Mouse (Mus musculus): ENCODE measurements around the gene Tead1.

Tead1 gene

DNA sequence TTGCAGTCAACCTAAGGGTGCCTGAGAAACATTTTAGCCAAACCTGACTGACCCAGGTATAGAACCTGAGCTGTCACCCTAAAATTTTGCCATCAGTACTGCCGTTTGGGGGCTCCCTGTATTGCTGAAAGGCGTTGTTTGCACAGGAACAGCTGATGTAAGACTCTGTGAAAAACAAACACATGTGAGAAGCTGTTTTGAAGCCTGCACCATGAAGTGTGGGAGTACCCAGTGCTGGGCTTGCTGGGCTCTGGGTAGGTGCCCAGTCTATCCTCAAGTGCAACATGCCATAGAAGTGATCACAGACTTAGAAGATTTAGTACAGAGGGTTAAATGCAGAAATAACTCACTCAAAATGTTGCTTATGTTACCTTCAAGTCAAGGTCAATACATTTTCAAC lies 49.3 kb downstream of the Tead1 start:
- no peak for ATAC-seq (ENCODE audit: low TSS enrichment)

DNA sequence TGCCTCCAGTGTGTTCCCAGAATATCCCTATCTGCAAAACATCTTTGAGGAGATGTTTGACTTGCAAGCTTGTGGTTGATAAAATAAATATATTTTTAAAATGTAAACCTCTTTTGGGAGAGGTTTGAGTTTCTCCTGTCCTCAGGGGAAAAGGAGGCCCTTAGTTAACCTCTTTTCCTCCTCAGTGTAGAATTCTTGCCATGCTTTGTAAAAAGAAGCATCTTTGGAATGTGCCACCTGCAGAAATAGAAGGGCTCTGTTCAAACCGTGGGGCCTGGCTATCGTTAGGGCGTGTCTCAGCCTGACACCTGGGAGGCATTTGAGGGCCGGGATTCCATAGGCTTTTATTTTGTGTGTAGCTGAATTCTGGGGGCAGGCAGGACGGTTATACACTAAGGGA lies 51.1 kb downstream of the Tead1 start:
- ATAC-seq (ENCODE audit: low TSS enrichment), result no peak

DNA sequence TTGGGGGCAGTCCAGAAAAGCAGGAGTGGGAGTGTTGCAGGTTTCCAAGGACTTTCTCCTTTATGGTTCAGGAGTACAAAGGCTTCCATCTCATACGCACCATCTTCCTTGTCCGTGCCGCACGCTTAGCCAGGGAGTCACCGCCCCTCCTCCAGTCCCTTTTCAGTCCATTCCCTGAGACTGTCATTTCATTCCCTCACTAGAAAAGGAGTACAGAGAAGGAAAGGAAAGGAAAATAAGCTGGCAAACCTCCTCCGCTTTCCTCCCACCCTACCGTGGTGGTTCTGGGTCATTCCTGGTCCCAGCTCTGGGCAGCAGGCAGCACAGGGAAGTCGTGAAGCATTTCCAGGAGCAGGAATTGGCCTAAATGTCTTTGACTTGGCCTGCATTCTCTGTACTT lies 52.5 kb downstream of the Tead1 start:
- peak; percentile 57; the same call in 1 of the 2 replicates for ATAC-seq (ENCODE audit: low TSS enrichment)

DNA sequence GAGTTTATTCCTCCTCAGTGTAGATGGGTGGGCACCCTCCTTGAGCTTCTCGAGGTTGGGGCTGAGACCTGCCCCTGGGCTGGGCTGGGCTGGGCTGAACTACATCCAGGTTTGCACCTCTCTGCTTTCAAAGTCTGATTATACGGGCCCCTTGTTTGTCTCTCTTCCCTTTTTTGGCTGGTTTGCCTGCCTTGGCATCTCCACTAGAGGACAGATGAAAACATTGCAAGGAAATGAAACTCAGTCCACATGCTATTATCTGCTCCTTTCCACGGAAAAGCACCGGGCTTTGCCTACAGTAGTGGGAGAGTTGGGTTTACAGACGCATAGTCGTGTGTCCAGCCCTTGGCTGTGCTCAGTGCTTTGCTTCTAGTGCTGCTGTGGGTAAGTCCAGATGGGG lies 60.1 kb downstream of the Tead1 start:
- ATAC-seq (ENCODE audit: low TSS enrichment), result no peak

DNA sequence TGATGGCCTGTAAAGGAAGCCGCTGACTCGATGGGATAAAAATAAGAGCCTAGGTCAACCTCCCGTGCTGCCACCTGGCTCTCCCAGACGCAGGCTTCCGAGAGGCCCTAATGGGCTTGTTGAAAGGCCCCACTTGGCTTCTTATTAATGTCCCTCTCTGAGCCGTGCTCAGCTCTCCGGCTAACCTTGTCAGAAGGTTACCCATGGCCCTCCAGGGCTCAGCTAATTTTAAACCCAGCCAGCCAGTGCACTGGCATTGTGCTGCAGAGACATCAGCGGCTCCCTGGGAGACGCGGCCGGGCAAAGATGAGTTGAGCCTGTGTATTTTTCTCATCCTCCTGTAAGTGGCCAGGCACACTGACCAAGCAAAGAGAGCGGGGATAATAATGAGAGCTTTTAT lies 62.7 kb downstream of the Tead1 start:
- no peak for ATAC-seq (ENCODE audit: low TSS enrichment)

DNA sequence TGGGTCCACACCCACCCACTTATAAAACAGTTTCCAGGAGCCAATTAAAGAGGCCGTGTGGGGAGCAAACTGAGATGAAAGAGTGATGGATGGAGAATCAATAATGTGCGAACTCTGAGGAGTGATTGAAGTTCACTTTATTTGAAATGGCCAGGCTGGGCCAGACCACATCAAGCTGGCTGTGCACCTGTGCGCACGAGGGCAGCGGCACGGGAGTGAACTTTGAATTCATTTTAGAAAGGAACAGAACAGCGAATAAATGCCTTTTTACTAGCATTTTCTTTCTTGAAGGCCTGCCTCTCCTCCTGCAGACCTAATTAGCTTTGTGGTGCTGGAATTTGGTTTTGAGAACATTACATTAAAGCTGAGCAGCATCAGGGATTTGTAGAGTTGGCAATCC lies 63.9 kb downstream of the Tead1 start:
- no peak for ATAC-seq (ENCODE audit: low TSS enrichment)

DNA sequence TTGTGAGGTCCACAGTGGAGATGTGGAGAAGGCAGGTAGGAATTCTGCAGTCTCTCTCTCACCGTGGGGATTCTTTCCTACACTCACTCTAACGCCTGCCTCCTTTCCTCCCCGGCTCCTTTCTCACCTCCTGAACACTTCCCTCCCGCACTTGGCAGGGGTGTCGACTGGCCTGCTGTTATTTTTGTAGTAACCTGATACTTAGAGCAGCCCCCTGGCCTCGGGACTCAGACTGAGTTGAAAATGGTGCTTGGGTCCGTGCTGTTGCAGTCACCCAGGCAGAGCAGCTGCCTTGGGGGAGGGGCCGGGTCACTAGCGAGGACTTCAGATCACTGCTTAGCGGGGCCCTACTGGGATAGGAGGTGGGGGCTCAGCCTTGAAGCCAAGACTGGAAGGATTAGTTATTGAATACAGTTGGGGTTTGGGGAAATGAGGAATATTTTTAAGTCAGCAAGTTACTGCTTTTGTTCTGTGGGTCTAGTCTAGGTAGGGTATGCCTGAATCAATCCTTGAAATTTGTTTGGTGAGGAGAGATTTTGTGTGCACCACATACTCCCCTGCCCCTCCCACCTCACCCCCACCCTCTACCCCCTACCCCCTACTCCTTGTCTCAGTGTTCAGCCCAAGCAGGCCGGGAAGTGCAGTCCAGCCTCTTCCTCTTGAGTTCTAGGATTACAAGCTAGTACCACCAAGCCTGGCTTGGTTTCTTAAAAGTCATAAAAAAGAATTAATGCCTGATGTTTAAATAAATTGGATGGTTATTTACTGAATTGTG lies 64.7 kb downstream of the Tead1 start:
- ATAC-seq (ENCODE audit: low TSS enrichment), result no peak

DNA sequence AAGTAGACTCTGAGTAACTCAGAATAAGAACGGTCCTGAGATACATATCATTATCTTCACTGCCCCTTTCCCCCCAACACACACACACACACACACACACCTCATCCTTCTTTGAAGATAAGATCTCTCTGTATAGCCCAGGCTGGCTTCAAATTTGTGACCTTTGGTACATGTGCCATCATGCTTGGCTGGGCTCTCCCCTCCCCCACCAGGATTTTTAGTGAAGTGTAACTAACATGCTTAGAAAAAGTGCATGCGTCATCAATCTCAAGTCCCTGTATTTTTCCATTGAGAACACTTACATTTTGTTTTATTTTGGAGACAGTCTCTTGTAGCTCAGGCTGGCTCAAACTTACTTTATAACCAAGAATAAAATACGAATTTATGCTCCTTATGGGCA lies 68.1 kb downstream of the Tead1 start:
- ATAC-seq (ENCODE audit: low TSS enrichment), result no peak

DNA sequence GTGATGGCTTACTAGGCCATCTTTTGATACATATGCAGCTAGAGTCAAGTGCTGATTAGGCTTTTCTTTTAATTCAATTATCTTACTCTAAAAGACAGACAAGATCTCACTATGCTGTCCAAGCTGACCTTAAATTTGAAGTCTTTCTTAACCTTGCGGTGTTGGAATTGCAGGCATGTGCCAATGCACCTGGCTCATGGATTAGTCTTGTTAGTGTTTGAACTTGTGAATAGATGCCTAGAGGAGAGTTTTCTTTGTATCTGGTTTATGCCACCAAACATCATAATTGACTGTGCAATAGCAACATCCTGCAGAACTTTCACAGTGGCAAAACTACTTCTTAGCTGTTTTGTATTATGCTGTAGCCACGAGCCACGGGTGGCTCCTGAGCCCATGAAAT lies 68.7 kb downstream of the Tead1 start:
- ATAC-seq (ENCODE audit: low TSS enrichment), result no peak

DNA sequence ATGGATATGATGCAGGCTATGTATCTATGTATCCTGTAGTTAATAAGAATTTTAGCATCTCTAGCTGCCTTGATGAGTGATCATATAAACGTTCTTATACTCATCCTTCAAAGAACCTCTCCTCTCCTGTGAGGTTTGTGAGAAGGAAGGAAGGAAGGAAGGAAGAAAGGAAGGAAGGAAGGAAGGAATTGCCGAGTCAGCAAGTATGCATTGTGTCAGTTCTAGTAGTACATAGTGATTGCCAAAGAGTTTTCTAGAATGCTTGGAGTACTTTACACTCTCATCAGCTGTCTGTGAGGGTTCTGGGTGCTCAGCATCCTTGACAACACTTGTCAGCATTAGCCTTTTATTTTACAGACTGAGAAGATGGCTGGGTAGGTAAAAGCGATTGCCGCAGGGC lies 69.2 kb downstream of the Tead1 start:
- ATAC-seq (ENCODE audit: low TSS enrichment), result no peak

DNA sequence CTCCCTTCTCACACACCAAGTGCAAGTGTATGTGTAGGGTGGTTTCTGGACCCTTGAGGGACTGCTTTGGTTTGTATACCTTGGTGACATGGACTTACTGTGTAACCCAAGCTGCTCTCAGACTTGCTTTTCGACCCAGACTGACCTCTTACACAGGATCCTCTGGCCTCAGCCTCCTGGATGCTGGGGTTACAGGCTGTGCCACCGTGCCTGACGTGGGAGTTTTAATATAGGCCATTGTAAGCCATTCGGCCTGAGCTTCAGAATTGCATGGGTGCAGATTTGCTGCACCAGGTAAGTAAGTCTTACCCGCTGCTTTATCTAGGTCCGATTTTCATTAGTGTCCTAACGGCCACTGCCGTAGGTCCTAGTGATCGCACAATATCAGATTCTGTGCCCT lies 71.0 kb downstream of the Tead1 start:
- no peak for ATAC-seq (ENCODE audit: low TSS enrichment)

DNA sequence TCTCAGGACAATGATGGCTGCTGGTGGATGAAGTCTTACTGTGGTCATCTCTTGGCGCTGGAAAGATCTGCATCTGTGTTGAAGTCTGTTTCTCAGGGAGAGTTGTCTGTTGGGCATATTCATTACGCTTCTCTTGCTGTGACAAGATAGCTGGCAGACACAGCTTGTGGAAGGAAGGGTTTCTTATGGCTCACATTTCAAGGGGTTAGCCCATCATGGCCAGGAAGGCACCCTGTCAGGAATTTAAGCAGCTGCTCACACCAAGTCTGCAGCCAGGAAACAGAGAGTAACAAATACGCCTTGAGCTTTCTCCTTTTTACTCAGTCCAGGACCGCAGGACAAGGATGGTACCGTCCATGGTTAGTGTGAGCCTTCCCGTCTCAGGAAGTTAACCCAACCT lies 73.2 kb downstream of the Tead1 start:
- ATAC-seq (ENCODE audit: low TSS enrichment), result no peak

DNA sequence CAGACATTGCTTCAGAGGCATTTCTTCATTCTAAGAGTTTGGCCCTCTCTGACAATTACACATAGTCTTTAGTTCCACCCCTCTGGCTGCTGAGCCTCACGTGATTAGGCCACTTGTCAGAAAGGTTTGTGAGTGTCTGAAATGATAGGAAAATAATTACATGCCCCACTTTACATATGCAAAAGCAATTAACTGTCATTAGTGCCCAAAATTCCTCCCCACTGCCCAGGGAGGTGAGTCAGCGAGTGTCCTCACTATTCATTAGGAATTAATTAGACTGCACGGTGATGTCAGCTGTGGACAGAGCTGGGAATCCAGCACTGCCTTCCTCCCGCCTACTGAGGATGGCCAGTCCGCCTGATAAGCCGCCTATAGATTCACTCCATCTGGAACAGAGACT lies 74.2 kb downstream of the Tead1 start:
- ATAC-seq (ENCODE audit: low TSS enrichment), result no peak

DNA sequence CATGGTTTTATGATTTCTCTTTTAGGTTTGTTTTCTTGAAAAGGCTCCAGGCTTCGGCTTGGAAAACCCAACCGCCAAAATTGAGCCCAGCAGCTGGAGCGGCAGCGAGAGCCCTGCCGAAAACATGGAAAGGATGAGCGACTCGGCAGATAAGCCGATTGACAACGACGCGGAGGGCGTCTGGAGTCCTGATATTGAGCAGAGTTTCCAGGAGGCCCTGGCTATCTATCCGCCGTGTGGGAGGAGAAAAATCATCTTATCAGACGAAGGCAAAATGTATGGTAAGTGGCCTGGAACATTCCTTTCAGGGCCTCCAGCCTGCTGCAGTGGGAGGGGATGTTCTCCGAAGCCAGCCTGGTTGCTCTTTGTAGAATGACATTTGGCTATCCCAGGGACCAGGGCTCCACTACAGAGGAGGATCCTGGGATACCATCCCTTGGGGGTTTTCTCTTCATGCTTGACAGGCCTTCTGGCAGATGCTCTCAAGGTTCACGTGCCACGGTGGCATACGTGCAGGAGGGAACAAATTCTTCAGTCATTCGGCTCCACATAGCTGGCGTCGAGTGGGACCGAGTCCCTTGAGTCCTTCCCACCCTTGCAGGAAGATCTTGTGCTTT lies 80.3 kb downstream of the Tead1 start:
- ATAC-seq (ENCODE audit: low TSS enrichment), result no peak

DNA sequence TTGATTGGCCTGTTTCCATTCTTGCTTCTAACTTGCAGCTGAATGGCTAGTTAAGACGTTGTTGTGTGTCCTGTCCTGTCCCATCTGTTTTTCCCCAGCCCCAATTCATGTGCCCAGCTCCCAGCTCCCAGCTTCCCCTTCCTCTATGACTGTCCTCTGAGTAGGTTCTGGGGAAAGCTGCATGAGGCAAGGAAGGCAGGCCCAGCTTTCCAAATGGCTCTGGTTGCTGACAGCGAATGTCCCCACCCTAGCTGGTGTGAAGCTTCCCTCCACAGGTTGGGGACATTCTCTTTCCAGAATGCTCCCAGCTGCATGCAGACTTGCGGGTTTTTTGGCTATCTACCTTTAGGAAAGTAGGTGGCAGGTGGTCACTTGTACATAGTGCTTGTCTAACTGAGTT lies 81.2 kb downstream of the Tead1 start:
- no peak for ATAC-seq (ENCODE audit: low TSS enrichment)

DNA sequence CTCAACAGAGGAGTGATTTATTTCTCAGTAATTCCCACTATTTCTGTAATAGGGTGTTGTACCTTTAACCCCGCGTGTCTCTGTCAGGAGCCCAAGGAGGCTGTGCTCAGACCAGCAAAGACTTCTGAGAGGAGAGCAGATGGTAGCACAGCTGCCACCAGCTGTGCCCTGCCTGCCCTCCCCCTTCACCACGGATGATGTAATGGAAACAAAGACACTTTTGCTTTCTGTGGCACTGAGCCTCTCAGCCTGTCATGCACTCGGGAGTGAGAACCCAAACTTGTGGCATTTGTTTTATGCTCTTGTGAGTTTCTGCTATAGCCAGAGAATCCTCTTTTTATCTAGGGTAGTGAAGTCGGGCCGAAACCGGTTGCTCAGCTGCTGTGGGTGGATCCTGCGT lies 81.7 kb downstream of the Tead1 start:
- peak; percentile 82 for ATAC-seq (ENCODE audit: low TSS enrichment)

DNA sequence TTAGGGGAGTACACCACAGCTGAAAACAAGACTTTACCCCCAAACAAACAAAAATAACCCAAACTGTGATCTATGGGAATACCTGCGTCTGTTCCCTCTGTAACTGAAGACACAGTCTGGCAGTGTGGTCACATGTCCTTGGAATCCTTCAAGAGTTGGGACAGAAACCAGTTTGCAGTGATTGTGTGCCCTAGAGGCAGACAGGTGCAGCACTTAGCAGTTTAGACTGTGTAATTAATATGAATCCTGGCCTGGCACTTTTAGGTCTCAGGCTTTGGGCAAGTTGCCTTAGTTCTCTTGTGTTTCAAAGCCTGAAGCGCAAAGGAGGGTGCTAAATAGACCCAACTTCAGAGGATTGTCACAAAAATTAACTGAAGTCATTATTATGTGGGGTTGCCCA lies 83.8 kb downstream of the Tead1 start:
- no peak for ATAC-seq (ENCODE audit: low TSS enrichment)

DNA sequence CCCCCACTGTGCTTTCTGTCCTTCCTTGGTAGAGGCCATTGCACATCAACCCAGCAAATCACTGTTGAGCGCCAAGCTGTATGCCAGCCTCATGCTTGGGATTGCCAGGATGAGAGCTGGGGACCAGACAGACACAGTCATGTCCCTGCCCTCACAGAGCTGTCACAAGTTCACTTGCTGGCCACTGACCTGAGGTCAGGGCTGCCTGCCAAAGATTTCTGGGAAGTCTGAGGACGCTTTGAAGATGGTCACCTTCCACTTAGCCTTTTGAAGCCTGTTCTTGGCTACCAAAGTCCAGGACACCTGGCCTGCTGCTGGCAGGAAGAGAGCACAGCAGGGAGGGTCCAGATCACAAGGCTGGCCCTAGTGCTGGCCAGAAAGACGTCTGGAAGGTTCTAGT lies 84.4 kb downstream of the Tead1 start:
- ATAC-seq (ENCODE audit: low TSS enrichment), result no peak

DNA sequence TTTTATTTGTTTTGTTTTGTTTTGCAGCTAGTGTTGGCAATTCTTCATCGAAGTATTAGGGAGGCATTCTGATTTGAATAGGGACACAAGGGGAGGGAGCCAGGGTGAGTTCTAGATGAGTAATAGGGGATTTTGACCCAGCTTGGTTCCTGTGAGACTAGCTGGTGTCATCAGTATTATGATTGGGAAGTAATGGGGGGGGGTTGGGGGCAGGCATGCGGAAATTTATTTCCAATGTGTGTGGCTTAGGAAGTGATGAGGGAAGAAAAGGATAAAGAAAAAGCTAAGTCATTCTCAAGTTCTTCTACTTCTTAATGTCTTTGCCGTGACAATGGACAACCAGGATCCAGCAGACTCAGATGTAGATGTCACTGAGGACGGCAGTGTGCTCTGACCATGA lies 85.8 kb downstream of the Tead1 start:
- no peak for ATAC-seq (ENCODE audit: low TSS enrichment)

DNA sequence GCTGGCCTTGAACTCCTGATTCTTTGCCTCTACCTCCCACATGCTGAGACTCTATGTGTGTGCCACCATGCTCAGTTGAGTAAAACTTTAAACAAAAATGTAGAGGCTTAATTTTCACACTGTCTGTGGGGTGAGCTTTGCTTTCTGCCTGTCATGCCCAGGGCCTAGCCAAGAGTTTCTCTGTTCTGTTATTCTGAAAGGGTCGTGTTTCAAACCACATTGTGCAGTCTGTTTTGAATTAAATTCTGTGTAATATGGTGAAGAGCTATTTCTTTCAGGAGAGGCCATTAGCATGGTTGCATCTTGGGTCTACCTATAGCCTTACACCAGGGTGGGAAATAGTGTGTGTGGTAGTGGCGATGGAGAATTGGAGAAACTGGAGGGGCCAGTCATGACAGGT lies 90.7 kb downstream of the Tead1 start:
- no peak for ATAC-seq (ENCODE audit: low TSS enrichment)

DNA sequence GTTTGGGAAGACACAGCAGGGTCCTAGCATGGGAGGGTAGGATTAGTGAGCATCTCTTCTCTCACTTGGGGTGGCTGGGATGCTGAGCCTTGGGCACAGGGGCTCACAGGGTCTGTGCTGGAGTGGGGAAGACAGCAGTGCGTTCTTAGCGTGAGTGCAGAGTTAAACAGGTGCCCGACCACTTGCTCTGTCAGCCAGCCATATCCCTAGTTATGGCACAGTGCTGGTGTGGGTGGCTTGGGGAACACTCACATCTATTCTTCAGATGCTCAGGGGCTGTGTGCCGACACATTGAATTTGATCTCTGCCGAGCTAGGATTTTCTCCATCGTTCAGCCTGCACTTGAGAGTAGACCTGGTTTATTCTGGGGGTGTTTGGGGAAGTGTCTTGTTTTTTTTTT lies 92.3 kb downstream of the Tead1 start:
- no peak for ATAC-seq (ENCODE audit: low TSS enrichment)

DNA sequence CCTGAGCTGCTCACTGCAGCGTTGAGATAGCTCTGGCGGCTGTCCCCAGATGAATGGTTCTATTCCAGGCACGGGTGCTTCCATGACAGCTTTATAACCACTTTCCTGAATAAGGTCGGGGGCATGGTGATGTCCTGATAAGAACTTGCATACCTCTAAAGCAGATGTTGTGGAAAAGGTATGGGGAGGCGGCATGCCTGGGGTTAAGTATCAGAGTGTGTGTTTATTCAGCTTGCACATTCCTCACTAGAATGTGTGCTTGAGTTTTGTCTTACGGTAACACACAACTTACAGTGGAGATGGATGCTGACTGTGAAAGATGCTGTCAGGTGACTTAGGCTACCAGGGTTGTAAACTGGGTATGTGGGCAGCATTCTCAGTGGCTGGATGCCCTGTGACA lies 93.7 kb downstream of the Tead1 start:
- no peak for ATAC-seq (ENCODE audit: low TSS enrichment)

DNA sequence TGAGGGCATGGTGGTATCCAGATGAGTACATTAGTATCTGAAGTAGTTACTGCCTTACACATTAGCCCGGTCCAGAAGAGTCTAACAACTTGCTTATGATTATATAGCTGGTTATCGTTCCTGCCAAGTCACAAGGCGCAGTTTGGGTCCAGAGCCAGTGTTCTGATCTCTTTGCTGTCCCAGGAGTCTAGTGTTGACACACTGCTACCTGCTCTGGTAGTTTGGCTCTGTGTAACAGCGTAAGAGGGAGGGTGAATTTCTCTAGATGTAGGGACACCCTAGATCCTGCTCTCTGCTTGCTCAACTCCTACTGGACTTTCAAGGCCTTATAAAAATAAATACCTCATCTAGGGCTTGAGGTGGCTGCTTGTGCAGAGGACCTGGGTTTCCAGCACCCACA lies 94.5 kb downstream of the Tead1 start:
- no peak for ATAC-seq (ENCODE audit: low TSS enrichment)

DNA sequence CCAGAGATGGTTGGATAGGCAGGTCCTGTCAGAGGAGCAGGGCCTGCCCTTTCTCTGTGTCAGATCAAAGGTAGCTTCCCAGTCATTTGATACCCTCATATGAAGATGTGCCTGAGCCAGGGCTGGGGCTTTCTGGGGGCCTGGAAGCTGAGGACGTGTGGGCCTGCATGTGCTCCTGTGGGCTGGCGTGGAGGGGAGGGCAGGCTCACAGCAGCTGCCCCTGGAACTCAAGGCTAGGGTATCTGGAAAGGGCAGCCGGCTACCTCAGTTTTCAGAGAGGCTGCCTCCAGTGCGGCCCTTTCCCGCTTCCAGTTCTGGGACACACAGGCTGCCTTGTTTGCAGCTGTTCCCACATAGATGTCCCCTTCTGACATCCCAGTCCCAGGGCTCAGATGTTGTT lies 96.7 kb downstream of the Tead1 start:
- no peak for ATAC-seq (ENCODE audit: low TSS enrichment)
